Mouse (Mus musculus) CH12.LX (cell line): ENCODE measurements at regions not wholly inside any gene's neighbourhood (a gene's known extent, or its start where the extent isn't known, plus 50 kb on each side); places are given as distances from the start of the nearest gene placed in this dataset.

Experiments used
- DNase-seq: peaks from one replicate; pipeline ENCODE4 v3.0.0-alpha.2; 2013; ENCODE audit errors: extremely low read depth
- H3K27ac ChIP-seq: 2 replicates; pipeline ENCODE4 v1.5.1; 2012; ENCODE audit warnings: low read depth, mild to moderate bottlenecking, control low read depth, moderate library complexity; ENCODE audit not compliant: insufficient read depth
- H3K27me3 ChIP-seq: replicated peaks from 2 replicates; pipeline ENCODE3; 2012; ENCODE audit warnings: inconsistent platforms
- H3K36me3 ChIP-seq, 2 experiments: replicated peaks in 1 of 2; 2 replicates each; pipeline versions ENCODE3 to v1.6.1; 2012; ENCODE audit warnings: inconsistent platforms in 1 of 2, low read length in 1 of 2, mild to moderate bottlenecking in 1 of 2, mixed read lengths in 1 of 2, moderate library complexity in 1 of 2; ENCODE audit not compliant: control insufficient read depth in 1 of 2, insufficient read depth in 1 of 2
- H3K4me1 ChIP-seq, 2 experiments: 2 replicates each; pipeline ENCODE4 v1.6.1; 2012; ENCODE audit warnings: inconsistent platforms in 1 of 2, moderate library complexity in 1 of 2; ENCODE audit not compliant: insufficient read depth in 2 of 2, control insufficient read depth in 1 of 2
- H3K4me2 ChIP-seq: 2 replicates; pipeline ENCODE4 v1.6.1; 2012; ENCODE audit warnings: low read depth, mild to moderate bottlenecking, control low read depth; ENCODE audit not compliant: poor library complexity, insufficient read depth, severe bottlenecking
- H3K4me3 ChIP-seq, 3 experiments: fragments of 150-350 bp in 1 of 3; sonication (generic) in 1 of 3; replicated peaks in 1 of 3; 2 replicates each; pipeline versions ENCODE3 to v1.5.1; 2011 to 2012; ENCODE audit warnings: low read depth in 2 of 3, low read length in 2 of 3, mild to moderate bottlenecking in 2 of 3, moderate library complexity in 2 of 3, control low read depth in 1 of 3, improper control_type of control experiment in 1 of 3, inconsistent platforms in 1 of 3, mixed read lengths in 1 of 3; ENCODE audit not compliant: poor library complexity in 1 of 3
- H3K79me2 ChIP-seq: replicated peaks from 2 replicates; pipeline ENCODE4 v1.6.1; 2012; ENCODE audit warnings: mild to moderate bottlenecking, moderate library complexity; ENCODE audit not compliant: control insufficient read depth, poor library complexity, insufficient read depth, severe bottlenecking; ENCODE audit errors: extremely low read depth
- H3K9ac ChIP-seq: 2 replicates; pipeline ENCODE4 v1.6.1; 2012; ENCODE audit warnings: low read depth, mild to moderate bottlenecking, control low read depth, moderate library complexity; ENCODE audit not compliant: insufficient read depth
- H3K9me3 ChIP-seq: replicated peaks from 2 replicates; pipeline ENCODE3; 2012; ENCODE audit warnings: low read length, inconsistent platforms, mixed read lengths
- BHLHE40 ChIP-seq: IDR thresholded peaks from 2 replicates; pipeline ENCODE4 v1.6.1; 2011; ENCODE audit warnings: mild to moderate bottlenecking, low read depth, low read length, improper control_type of control experiment
- ELF1 ChIP-seq: IDR thresholded peaks from 2 replicates; pipeline ENCODE4 v1.6.1; 2014; ENCODE audit warnings: low read depth, mild to moderate bottlenecking, inconsistent platforms, low read length, improper control_type of control experiment
- EP300 ChIP-seq: IDR thresholded peaks from 2 replicates; pipeline ENCODE4 v1.6.1; 2011; ENCODE audit warnings: low read length, improper control_type of control experiment
- HCFC1 ChIP-seq: IDR thresholded peaks from 2 replicates; pipeline ENCODE4 v1.6.1; 2012; ENCODE audit warnings: low read depth, mild to moderate bottlenecking, inconsistent platforms, low read length, improper control_type of control experiment
- JUND ChIP-seq: conservative IDR thresholded peaks from 2 replicates; pipeline ENCODE4 v1.6.1; 2011; ENCODE audit warnings: low read depth, low read length, improper control_type of control experiment
- MAFK ChIP-seq: IDR thresholded peaks from 2 replicates; pipeline ENCODE4 v1.6.1; 2011; ENCODE audit warnings: low read length, improper control_type of control experiment; ENCODE audit not compliant: insufficient replicate concordance
- MAZ ChIP-seq: IDR thresholded peaks from 2 replicates; pipeline ENCODE4 v1.6.1; 2012; ENCODE audit warnings: low read depth, mild to moderate bottlenecking, inconsistent platforms, low read length, improper control_type of control experiment, moderate library complexity
- MEF2A ChIP-seq: IDR thresholded peaks from 2 replicates; pipeline ENCODE4 v1.6.1; 2014; ENCODE audit warnings: low read depth, mild to moderate bottlenecking, inconsistent platforms, low read length, improper control_type of control experiment, borderline replicate concordance
- MXI1 ChIP-seq: IDR thresholded peaks from 2 replicates; pipeline ENCODE4 v1.6.1; 2011; ENCODE audit warnings: mild to moderate bottlenecking, low read depth, low read length, improper control_type of control experiment
- PAX5 ChIP-seq: IDR thresholded peaks from 2 replicates; pipeline ENCODE4 v1.6.1; 2012; ENCODE audit warnings: low read length, inconsistent platforms, mixed read lengths
- POLR2A ChIP-seq: IDR thresholded peaks from 2 replicates; pipeline ENCODE4 v1.6.1; 2011; ENCODE audit warnings: low read depth, mild to moderate bottlenecking, improper control_type of control experiment, low read length
- POLR2AphosphoS2 ChIP-seq: IDR thresholded peaks from 2 replicates; pipeline ENCODE4 v1.6.1; 2011; ENCODE audit warnings: low read depth, low read length, improper control_type of control experiment
- RCOR1 ChIP-seq: conservative IDR thresholded peaks from 2 replicates; pipeline ENCODE4 v1.6.1; 2012; ENCODE audit warnings: low read depth, mild to moderate bottlenecking, inconsistent platforms, low read length, improper control_type of control experiment
- SMC3 ChIP-seq: IDR thresholded peaks from 2 replicates; pipeline ENCODE4 v1.6.1; 2011; ENCODE audit warnings: low read depth, low read length, improper control_type of control experiment
- UBTF ChIP-seq: IDR thresholded peaks from 2 replicates; pipeline ENCODE4 v1.6.1; 2012; ENCODE audit warnings: low read depth, mild to moderate bottlenecking, inconsistent platforms, low read length, improper control_type of control experiment, moderate library complexity
- ZKSCAN1 ChIP-seq: IDR thresholded peaks from 2 replicates; pipeline ENCODE4 v1.6.1; 2012; ENCODE audit warnings: low read depth, inconsistent platforms, low read length, improper control_type of control experiment, borderline replicate concordance
- ZMIZ1 ChIP-seq: IDR thresholded peaks from 2 replicates; pipeline ENCODE4 v1.6.1; 2012; ENCODE audit warnings: low read depth, mild to moderate bottlenecking, inconsistent platforms, low read length, improper control_type of control experiment
- ZNF384 ChIP-seq: IDR thresholded peaks from 2 replicates; pipeline ENCODE4 v1.6.1; 2012; ENCODE audit warnings: low read depth, low read length, improper control_type of control experiment, inconsistent platforms
- dilution Hi-C: fragments of 300-500 bp; cut with MboI; formaldehyde crosslinking; loops from 2 replicates; pipeline ENCODE4 v1.14.3; 2020; ENCODE audit warnings: low sequenced_read_pairs; ENCODE audit not compliant: extremely low pct_unique_long_range_greater_than_20kb, extremely low pct_ligation_motif_present
- in situ Hi-C: fragments of 300-500 bp; cut with MboI; formaldehyde crosslinking; loops from 3 replicates; pipeline ENCODE4 v1.14.3; 2019; ENCODE audit warnings: low sequenced_read_pairs, low pct_ligation_motif_present, low pct_unique_long_range_greater_than_20kb, mixed read lengths

DNA sequence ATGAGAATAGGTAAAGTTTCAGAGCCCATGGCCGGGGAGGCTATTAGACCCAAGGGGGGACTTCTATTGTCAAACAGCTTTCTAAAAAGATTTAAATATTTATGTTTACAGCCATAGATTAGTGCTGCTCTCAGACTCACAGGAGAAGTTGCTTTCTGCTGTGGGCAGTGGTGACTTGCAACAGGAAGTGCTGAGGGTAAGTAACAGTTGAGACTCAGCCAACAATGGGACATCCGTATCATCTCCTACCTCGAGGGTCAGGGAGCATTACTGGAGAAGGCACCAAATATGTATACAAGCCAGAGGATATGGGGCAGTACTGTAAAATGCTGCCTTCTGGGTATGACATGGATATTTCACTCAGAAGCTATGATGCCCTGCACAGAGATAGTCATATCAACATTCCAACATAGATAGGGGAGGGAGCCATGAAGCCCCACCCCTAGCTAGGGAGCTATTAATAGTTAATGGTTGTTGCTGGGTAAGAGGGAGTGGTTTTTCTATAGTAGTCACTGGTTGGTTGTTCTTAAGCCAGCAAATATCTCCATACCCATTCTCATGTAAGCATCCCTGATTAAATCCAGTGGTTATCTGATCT lies 92.5 kb upstream of the Hs6st1 start:
- no peaks in the 10 kb centered on the region for H3K9me3 ChIP-seq
- H3K79me2 ChIP-seq = no peaks in the 10 kb centered on the region
- peaks cover 0 to 21% of the 10 kb centered on the region in 2 experiments; a peak in 2 of 4 replicates for H3K4me1 ChIP-seq
- H3K4me3 ChIP-seq = no peak overlapping the region
- in situ Hi-C loops = no loop called here
- no peak for TF ChIP-seq EP300
- TF ChIP-seq ELF1 = no peak
- TF ChIP-seq POLR2AphosphoS2 = no peak
- TF ChIP-seq ZMIZ1 = no peak
- TF ChIP-seq MEF2A = no peak
- TF ChIP-seq, all 38 proteins: peak for 0
- no peak for DNase-seq
- Histone ChIP-seq H3K27ac (no peak overlapping the region), H3K4me2 (no peak overlapping the region), H3K36me3 (no peaks in the 10 kb centered on the region), H3K27me3 (no peaks in the 10 kb centered on the region), H3K9ac (no peak overlapping the region)
- dilution Hi-C loops = no loop called here

GRCm38 (mm10) chr1:35976528-35976927 lies 91.7 kb upstream of the Hs6st1 start:
- Histone ChIP-seq H3K4me1 (peaks cover 0 to 25% of the 10 kb centered on the region in 2 experiments; a peak in 2 of 4 replicates), H3K27me3 (no peaks in the 10 kb centered on the region), H3K36me3 (no peaks in the 10 kb centered on the region), H3K79me2 (no peaks in the 10 kb centered on the region), H3K27ac (no peak overlapping the region), H3K9me3 (no peaks in the 10 kb centered on the region), H3K9ac (no peak overlapping the region), H3K4me3 (no peak overlapping the region)
- no peak for DNase-seq
- dilution Hi-C loops = no loop called here
- in situ Hi-C loops = no loop called here
- TF ChIP-seq MAFK = peak; percentile 59; the same call in 1 of the 2 replicates
- TF ChIP-seq POLR2A = no peak
- TF ChIP-seq, all 38 proteins: peak for 1
- H3K4me2 ChIP-seq = no peak overlapping the region

DNA sequence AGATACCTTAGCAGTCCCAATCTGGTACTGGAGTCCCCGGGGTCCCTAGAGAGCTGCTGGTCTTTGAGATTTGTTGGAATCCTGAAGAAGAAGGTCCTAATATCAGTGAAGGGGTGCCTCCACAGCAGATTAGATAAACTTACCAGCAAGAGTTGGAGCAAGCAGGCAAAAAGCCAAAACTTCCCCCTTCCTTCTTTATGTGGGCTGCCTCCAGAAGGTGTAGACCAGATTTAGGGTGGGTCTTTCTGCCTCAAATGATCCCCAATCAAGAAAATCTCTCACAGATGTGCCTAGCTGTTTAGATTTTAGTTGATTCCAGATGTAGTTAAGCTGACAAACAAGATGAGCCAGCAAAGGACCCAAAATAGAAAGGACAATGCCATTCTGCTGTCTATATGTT lies 90.1 kb upstream of the Hs6st1 start:
- Histone ChIP-seq H3K27me3 (no peaks in the 10 kb centered on the region), H3K4me3 (no peak overlapping the region), H3K79me2 (no peaks in the 10 kb centered on the region), H3K9me3 (no peaks in the 10 kb centered on the region), H3K27ac (no peak overlapping the region), H3K4me1 (peaks cover 4 to 23% of the 10 kb centered on the region in 2 experiments; a peak in 3 of 4 replicates), H3K9ac (no peak overlapping the region), H3K36me3 (no peaks in the 10 kb centered on the region), H3K4me2 (no peak overlapping the region)
- dilution Hi-C loops = no loop called here
- in situ Hi-C loops = no loop called here
- TF ChIP-seq ELF1 (no peak), PAX5 (no peak), POLR2A (no peak), UBTF (no peak), JUND (no peak), ZMIZ1 (no peak), BHLHE40 (no peak), HCFC1 (no peak), ZKSCAN1 (no peak), ZNF384 (no peak), MXI1 (no peak), POLR2AphosphoS2 (no peak), MEF2A (no peak), RCOR1 (no peak), SMC3 (no peak), MAZ (no peak)
- no peak for DNase-seq
